Mouse (Mus musculus): ENCODE measurements at regions not wholly inside any gene's neighbourhood (a gene's known extent, or its start where the extent isn't known, plus 50 kb on each side); places are given as distances from the start of the nearest gene placed in this dataset.
A peak's percentile ranks its signal among the peaks of the same experiment; 100 is the strongest.

- no peak overlapping the region for H3K27ac ChIP-seq (replicated peaks; ENCODE audit: low read depth, low read length)
- ATAC-seq (ENCODE audit: low read depth) (no peak), DNase-seq (ENCODE audit: low spot score) (no peak)
- H3K4me3 ChIP-seq (ENCODE audit: low read depth, low read length) = no peak overlapping the region
- no peaks in the 10 kb centered on the region for H3K27me3 ChIP-seq (replicated peaks; ENCODE audit: control insufficient read depth, insufficient read depth, low read length)
- H3K4me1 ChIP-seq (ENCODE audit: control insufficient read depth, insufficient read depth, low read length) = no peaks in the 10 kb centered on the region
- WGBS = 59% methylated on average over 3 of the region's 3 CpGs
- H3K9ac ChIP-seq (ENCODE audit: low read depth, low read length) = no peak overlapping the region
- H3K4me2 ChIP-seq (ENCODE audit: low read depth, low read length) = no peak overlapping the region
- no peaks in the 10 kb centered on the region for H3K36me3 ChIP-seq (ENCODE audit: control insufficient read depth, insufficient read depth, low read length)
- H3K9me3 ChIP-seq (ENCODE audit: control insufficient read depth, low read length) = no peaks in the 10 kb centered on the region
These were observed 92.4 kb upstream of the Glrp1 start for GRCm38 (mm10) chr1:88602241-88602640.

GRCm38 (mm10) chr1:88601801-88602200 is 91.9 kb upstream of the Glrp1 start:
- Histone ChIP-seq H3K4me1 (ENCODE audit: control insufficient read depth, insufficient read depth, low read length) (no peaks in the 10 kb centered on the region), H3K27ac (replicated peaks; ENCODE audit: low read depth, low read length) (no peak overlapping the region), H3K9ac (ENCODE audit: low read depth, low read length) (no peak overlapping the region), H3K9me3 (ENCODE audit: control insufficient read depth, low read length) (no peaks in the 10 kb centered on the region), H3K4me3 (ENCODE audit: low read depth, low read length) (no peak overlapping the region), H3K27me3 (replicated peaks; ENCODE audit: control insufficient read depth, insufficient read depth, low read length) (no peaks in the 10 kb centered on the region), H3K4me2 (ENCODE audit: low read depth, low read length) (no peak overlapping the region), H3K36me3 (ENCODE audit: control insufficient read depth, insufficient read depth, low read length) (no peaks in the 10 kb centered on the region)
- DNase-seq (ENCODE audit: low spot score) (no peak), ATAC-seq (ENCODE audit: low read depth) (no peak)
- 75% methylated on average over 8 of the region's 8 CpGs for WGBS

- H3K9ac ChIP-seq (ENCODE audit: low read depth, low read length) = no peak overlapping the region
- no peak overlapping the region for H3K4me3 ChIP-seq (ENCODE audit: low read depth, low read length)
- no peak for DNase-seq (ENCODE audit: low spot score)
- WGBS = 72% methylated on average over 1 of the region's 1 CpGs
- no peaks in the 10 kb centered on the region for H3K9me3 ChIP-seq (ENCODE audit: control insufficient read depth, low read length)
- no peak overlapping the region for H3K4me2 ChIP-seq (ENCODE audit: low read depth, low read length)
- H3K27ac ChIP-seq (replicated peaks; ENCODE audit: low read depth, low read length) = no peak overlapping the region
- H3K36me3 ChIP-seq (ENCODE audit: control insufficient read depth, insufficient read depth, low read length) = no peaks in the 10 kb centered on the region
- no peak for ATAC-seq (ENCODE audit: low read depth)
- H3K4me1 ChIP-seq (ENCODE audit: control insufficient read depth, insufficient read depth, low read length) = no peaks in the 10 kb centered on the region
- H3K27me3 ChIP-seq (replicated peaks; ENCODE audit: control insufficient read depth, insufficient read depth, low read length) = no peaks in the 10 kb centered on the region
These were observed 90.3 kb upstream of the Glrp1 start for GRCm38 (mm10) chr1:88600145-88600544.

- H3K9me3 ChIP-seq (ENCODE audit: control insufficient read depth, low read length) = no peaks in the 10 kb centered on the region
- ATAC-seq (ENCODE audit: low read depth) (no peak), DNase-seq (ENCODE audit: low spot score) (no peak)
- no peak overlapping the region for H3K4me3 ChIP-seq (ENCODE audit: low read depth, low read length)
- no peaks in the 10 kb centered on the region for H3K4me1 ChIP-seq (ENCODE audit: control insufficient read depth, insufficient read depth, low read length)
- no peak overlapping the region for H3K4me2 ChIP-seq (ENCODE audit: low read depth, low read length)
- no peak overlapping the region for H3K27ac ChIP-seq (replicated peaks; ENCODE audit: low read depth, low read length)
- 38% methylated on average over 9 of the region's 9 CpGs for WGBS
- H3K27me3 ChIP-seq (replicated peaks; ENCODE audit: control insufficient read depth, insufficient read depth, low read length) = no peaks in the 10 kb centered on the region; the same call in 1 of the 2 replicates
- no peaks in the 10 kb centered on the region for H3K36me3 ChIP-seq (ENCODE audit: control insufficient read depth, insufficient read depth, low read length)
- H3K9ac ChIP-seq (ENCODE audit: low read depth, low read length) = no peak overlapping the region
These were observed 84.8 kb upstream of the Glrp1 start for GRCm38 (mm10) chr1:88594484-88595254.

GRCm38 (mm10) chr1:88592036-88592435 is 82.2 kb upstream of the Glrp1 start:
- H3K9me3 ChIP-seq (ENCODE audit: control insufficient read depth, low read length) = no peaks in the 10 kb centered on the region
- H3K4me1 ChIP-seq (ENCODE audit: control insufficient read depth, insufficient read depth, low read length) = peaks cover 5% of the 10 kb centered on the region; the same call in 1 of the 2 replicates
- H3K27me3 ChIP-seq (replicated peaks; ENCODE audit: control insufficient read depth, insufficient read depth, low read length) = no peaks in the 10 kb centered on the region; the same call in 1 of the 2 replicates
- H3K4me2 ChIP-seq (ENCODE audit: low read depth, low read length) = no peak overlapping the region
- 75% methylated on average over 6 of the region's 6 CpGs for WGBS
- no peak overlapping the region for H3K4me3 ChIP-seq (ENCODE audit: low read depth, low read length)
- ATAC-seq (ENCODE audit: low read depth) (peak; percentile 30; the same call in 1 of the 2 replicates), DNase-seq (ENCODE audit: low spot score) (no peak)
- no peak overlapping the region for H3K9ac ChIP-seq (ENCODE audit: low read depth, low read length)
- no peaks in the 10 kb centered on the region for H3K36me3 ChIP-seq (ENCODE audit: control insufficient read depth, insufficient read depth, low read length)
- H3K27ac ChIP-seq (replicated peaks; ENCODE audit: low read depth, low read length) = no peak overlapping the region

GRCm38 (mm10) chr1:88590802-88591380 is 81.0 kb upstream of the Glrp1 start:
- ATAC-seq (ENCODE audit: low read depth) = no peak
- WGBS = 37% methylated on average over 9 of the region's 9 CpGs
- peaks cover 8% of the 10 kb centered on the region; the same call in 1 of the 2 replicates for H3K4me1 ChIP-seq (ENCODE audit: control insufficient read depth, insufficient read depth, low read length)
- H3K9ac ChIP-seq (ENCODE audit: low read depth, low read length) = no peak overlapping the region
- DNase-seq (ENCODE audit: low spot score) = no peak
- no peak overlapping the region for H3K4me3 ChIP-seq (ENCODE audit: low read depth, low read length)
- H3K27ac ChIP-seq (replicated peaks; ENCODE audit: low read depth, low read length) = no peak overlapping the region
- H3K36me3 ChIP-seq (ENCODE audit: control insufficient read depth, insufficient read depth, low read length) = no peaks in the 10 kb centered on the region
- no peaks in the 10 kb centered on the region for H3K9me3 ChIP-seq (ENCODE audit: control insufficient read depth, low read length)
- H3K4me2 ChIP-seq (ENCODE audit: low read depth, low read length) = no peak overlapping the region
- H3K27me3 ChIP-seq (replicated peaks; ENCODE audit: control insufficient read depth, insufficient read depth, low read length) = no peaks in the 10 kb centered on the region; the same call in 1 of the 2 replicates

GRCm38 (mm10) chr1:88588747-88589146 is 78.9 kb upstream of the Glrp1 start:
- H3K4me1 ChIP-seq (ENCODE audit: control insufficient read depth, insufficient read depth, low read length) = peaks cover 8% of the 10 kb centered on the region; the same call in 1 of the 2 replicates
- DNase-seq (ENCODE audit: low spot score) (no peak), ATAC-seq (ENCODE audit: low read depth) (no peak)
- H3K4me2 ChIP-seq (ENCODE audit: low read depth, low read length) = no peak overlapping the region
- no peaks in the 10 kb centered on the region for H3K36me3 ChIP-seq (ENCODE audit: control insufficient read depth, insufficient read depth, low read length)
- 74% methylated on average over 1 of the region's 1 CpGs for WGBS
- no peak overlapping the region for H3K4me3 ChIP-seq (ENCODE audit: low read depth, low read length)
- no peak overlapping the region for H3K9ac ChIP-seq (ENCODE audit: low read depth, low read length)
- H3K9me3 ChIP-seq (ENCODE audit: control insufficient read depth, low read length) = no peaks in the 10 kb centered on the region
- no peaks in the 10 kb centered on the region for H3K27me3 ChIP-seq (replicated peaks; ENCODE audit: control insufficient read depth, insufficient read depth, low read length)
- H3K27ac ChIP-seq (replicated peaks; ENCODE audit: low read depth, low read length) = no peak overlapping the region

GRCm38 (mm10) chr1:88586823-88587820 is 77.3 kb upstream of the Glrp1 start:
- H3K36me3 ChIP-seq (ENCODE audit: control insufficient read depth, insufficient read depth, low read length) = no peaks in the 10 kb centered on the region
- peaks cover 8% of the 10 kb centered on the region; the same call in 1 of the 2 replicates for H3K4me1 ChIP-seq (ENCODE audit: control insufficient read depth, insufficient read depth, low read length)
- WGBS = 65% methylated on average over 13 of the region's 13 CpGs
- no peaks in the 10 kb centered on the region for H3K27me3 ChIP-seq (replicated peaks; ENCODE audit: control insufficient read depth, insufficient read depth, low read length)
- H3K9me3 ChIP-seq (ENCODE audit: control insufficient read depth, low read length) = no peaks in the 10 kb centered on the region
- DNase-seq (ENCODE audit: low spot score) = no peak
- H3K9ac ChIP-seq (ENCODE audit: low read depth, low read length) = no peak overlapping the region
- ATAC-seq (ENCODE audit: low read depth) = peak; percentile 33; the same call in 1 of the 2 replicates
- H3K27ac ChIP-seq (replicated peaks; ENCODE audit: low read depth, low read length) = no peak overlapping the region
- no peak overlapping the region for H3K4me3 ChIP-seq (ENCODE audit: low read depth, low read length)
- no peak overlapping the region for H3K4me2 ChIP-seq (ENCODE audit: low read depth, low read length)

Measured in embryonic facial prominence, embryonic 14.5 days (tissue).